Mouse (Mus musculus) urinary bladder, postnatal 36 days (tissue): Measurements from ENCODE around the gene Gpr176.

Source experiments
- DNase-seq, 2 experiments: peaks; one replicate each; pipeline ENCODE4 v3.0.0; 2022; ENCODE audit warnings: low spot score in 2 of 2, mixed read lengths in 1 of 2

The Gpr176 gene

DNA sequence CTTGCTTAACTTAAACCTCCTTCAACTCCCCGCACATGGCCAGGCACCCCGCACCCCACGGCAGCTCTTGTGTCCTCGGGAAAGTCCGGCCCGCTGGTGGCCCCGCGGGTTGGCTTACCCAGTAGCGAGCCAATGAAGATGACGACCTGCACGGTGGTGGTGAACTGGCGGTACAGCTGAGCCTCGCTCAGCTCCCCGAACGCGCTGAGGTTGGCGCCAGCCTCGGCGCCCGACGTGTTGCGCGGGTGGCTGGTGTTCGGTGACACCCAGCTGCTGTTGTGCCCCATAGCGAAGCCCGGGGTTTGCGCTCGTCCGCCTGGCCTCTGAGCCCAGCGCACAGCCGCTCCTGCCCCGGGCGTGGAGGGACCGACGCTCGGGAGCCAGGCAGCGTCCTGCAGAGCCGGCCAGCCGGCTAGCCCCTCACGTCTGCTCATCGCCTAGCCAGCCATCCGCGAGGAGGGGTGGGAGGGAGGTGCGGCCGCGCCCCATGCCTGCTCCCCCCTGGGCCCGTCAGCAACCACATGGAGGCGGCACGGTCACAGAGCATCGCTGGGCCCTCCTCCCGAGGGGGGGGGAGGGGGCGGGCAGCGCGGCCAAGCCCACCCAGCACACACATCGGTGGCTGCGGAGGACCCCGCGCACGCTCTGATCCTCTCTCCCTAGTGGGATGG lies at the start of gene Gpr176:
Gene Gpr176, minus strand, starts transcription at position 519 of the 671 bp plus-strand sequence.
- peak; percentile 3 to 9 for DNase-seq

DNA sequence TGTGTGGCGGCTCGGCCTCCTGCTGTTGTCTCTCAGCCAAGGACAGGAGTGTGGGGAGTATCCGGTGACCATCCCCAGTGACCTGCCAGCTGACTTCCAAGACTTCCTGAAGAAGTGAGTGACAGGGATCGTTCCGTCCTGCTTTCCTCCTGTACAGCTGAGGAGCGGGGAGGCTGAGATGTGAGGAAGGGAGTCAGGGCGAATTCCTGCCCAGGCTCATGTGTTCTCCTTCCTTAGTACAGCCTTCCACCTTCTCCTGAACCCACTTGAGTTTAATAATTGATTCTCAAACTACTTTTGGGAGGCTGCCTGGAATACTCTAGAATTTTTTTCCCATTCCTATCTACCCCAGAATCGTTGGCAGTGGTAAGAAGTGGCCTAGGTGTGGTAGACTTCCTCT lies 49.2 kb upstream of the Gpr176 start:
- DNase-seq, result no peak

DNA sequence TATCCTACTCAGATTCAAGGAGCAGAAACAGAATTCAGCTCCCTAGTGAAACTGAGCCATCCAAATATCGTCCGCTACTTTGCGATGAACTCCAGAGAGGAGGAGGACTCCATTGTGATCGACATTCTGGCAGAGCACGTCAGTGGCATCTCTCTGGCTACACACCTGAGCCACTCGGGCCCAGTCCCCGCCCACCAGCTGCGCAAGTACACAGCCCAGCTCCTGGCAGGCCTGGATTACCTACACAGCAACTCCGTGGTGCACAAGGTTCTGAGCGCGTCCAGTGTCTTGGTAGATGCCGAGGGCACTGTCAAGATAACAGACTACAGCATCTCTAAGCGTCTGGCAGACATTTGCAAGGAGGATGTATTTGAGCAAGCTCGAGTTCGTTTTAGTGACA lies 48.7 kb upstream of the Gpr176 start:
- no peak for DNase-seq

DNA sequence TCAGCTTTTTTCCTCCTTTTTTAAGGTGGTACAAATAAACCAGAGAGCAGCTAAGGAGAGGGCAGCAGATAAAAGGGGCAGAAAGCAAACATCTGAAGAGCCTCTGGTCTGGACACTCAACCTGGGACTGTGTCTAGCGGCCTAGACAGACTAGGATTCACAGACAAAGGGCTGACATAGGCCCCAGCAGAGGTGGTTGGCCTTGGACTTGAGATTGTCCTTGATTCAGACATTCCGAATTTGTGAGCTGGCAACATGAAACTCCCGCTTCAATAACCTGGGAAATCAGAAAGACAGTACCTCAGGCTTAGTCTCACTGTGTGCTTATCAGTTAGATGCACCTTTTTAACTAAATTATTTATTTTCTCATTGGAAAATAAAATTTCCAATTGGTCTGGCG lies 44.9 kb upstream of the Gpr176 start:
- no peak for DNase-seq

DNA sequence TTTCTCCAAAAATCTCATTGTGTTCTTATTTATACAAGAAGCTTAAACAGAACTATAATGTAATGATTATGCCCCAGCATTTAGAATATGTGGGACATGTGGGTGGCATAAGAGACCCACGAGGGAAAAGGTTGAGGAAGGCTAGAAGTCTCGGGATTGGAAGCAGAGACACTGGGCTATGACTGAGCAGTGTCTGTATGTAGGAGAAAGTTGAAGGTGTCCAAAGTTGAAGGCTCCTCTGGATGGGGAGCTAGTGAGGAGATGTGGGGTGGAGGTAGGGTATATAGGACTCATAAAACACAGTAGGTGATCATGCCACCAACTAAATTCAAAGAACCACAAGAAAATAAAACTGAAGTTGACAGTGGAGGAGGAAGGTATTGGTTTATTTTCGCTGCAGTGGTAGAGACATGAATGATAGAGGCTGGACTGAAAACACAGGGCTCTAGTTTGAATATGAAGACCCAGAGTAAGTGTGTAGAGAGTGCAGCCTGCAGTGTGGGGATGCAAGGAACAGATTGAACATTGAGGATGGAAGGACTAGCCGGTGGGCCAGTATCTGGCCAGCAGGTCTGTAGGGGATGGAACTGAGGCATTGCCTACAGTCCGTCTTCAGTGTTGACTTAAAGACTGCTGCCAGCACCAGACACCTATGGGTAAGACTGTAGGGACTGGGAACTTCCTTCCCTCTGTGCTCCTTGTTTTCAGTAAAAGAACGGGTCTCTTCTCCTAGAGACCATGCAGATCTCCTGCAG lies 42.6 kb upstream of the Gpr176 start:
- DNase-seq, result no peak

DNA sequence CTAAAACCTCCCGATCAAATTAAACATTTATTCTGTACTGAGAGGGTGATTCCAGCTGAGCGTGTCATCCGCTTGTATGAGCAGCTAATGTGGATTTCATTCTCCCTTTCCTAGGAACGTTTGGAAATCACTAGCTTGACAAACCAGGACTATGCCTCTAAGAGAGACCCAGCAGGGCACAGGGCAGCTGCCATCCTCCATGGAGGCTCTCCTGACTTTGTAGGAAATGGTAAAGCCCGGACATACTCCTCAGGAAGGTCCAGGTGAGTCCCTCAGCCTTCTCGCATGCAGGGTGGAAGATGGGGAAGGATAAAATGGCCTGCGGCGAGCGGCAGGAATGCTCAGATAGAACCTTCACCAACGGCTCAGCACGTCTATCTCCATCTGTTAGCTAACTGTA lies 39.6 kb upstream of the Gpr176 start:
- no peak for DNase-seq

DNA sequence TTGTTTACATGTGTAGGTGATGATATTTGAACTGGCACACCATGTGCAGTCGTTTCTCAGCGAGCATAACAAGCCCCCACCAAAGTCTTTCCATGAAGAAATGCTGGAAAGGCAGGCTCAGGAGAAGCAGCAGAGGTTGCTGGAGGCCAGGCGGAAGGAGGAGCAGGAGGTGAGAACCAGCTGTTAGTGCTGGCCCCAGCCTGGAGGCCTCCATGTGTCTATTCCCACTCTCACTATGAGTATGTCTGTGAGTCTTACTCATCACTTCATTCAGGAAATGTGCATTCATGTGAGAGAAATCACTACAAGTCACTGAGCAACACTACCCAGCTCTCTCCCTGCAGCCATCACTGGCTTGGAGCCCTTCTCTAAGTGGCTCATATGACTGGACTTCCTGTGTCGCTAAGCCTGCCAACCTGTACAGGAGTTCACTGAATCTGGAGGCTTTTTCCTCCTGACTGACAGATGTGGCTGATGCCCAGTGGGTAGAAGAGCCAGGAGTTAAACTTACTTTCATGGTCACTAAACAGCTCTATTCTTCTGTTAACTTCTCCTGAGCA lies 35.2 kb upstream of the Gpr176 start:
- no peak for DNase-seq

DNA sequence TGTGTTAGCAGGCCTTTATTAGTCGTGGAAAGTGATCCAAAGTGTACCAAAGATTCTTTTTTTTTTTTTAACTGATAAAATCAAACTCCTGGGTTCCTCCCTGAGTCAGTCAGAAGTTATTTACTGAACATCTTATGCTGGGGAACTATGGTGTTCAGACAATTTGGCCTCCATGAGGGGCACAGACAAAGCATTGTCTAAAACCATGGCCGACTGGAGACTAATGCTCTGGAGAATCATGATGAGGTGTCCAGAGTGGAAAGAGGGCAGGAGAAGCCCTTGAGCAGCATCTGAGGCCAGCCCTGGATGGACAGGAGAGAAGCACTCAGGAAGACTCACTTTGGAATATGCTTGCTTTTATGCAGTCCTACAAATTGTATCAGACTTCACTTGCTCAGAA lies 33.6 kb upstream of the Gpr176 start:
- DNase-seq, result no peak

DNA sequence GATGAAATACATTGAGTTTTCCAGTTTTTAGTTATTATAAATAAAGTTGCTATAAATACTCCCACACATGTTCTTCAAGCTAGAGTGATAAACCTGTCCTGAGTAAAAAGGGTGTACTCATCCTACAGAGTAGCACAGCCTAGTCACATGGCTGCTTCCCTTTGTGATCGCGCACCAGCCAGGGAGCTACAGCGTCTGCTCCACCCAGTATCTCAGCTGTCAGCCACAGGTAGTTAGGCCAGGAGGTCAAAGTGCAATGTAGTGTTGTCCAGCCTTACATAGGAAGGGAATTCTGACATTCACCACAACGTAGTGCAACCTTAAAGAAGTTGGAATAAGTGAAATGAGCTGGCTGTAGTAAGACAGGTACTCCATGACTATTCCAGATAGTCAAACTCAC lies 32.3 kb upstream of the Gpr176 start:
- DNase-seq, result no peak

DNA sequence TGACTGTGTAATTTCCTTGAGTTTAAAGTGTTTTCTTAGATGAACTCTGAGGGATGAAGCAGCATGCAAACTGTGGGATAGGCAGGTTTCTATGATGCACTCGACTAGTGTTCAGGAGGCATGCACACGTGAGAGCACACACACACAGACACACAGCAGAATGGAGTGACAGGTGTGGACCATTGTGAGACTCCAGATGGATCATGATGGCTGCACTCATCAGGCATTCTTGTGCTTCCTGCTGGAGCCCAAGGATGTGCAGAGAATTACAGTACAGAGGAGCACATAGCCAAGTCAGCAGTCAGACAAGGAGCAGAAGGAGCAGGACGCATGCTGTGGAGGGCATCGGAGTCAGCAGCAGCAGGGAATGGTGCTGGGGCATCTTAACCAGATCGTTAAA lies 31.1 kb upstream of the Gpr176 start:
- no peak for DNase-seq

DNA sequence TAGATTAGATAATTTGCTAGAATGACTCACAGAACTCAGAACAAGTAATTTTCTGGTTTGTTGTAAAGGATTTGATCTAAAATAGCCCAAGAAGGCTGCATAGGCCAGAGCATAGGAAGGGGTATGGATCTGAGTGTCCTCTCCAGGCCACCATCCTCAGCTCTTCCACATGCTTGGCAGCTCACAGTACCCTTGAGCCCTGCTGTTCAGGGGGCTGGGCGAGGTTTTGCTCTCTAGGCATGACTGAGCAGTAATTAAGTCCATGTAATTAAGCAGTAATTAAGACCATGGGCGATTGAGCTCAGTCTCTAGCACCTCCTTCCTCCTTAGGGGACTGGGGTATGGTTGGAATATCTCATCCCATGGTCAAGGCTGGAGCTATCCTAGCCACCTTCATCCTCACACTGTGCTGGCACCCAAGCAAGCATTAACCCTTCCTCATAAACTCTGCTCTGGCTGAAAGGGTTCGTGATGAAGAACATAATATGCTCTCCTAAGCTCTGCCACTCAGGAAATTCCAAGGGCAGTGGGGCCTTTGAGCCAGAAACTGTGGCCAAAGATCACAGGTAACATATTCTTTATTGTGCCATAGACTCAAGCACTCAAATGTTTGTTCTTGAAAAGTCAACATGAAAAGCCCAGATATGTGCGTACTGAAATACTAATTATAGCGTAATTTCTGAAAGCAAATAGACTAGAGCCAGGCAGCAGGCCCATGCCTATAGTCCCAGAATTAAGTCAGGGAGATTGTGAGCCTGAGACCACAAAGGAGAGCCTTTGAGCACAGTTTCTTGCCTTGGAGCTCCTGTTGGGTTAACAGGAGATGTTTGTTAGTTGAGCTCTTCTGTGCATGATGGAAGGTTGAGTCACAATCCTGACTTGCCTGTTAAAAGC lies 28.9 kb upstream of the Gpr176 start:
- DNase-seq, result peak in 1 of 2 experiments; percentile 8

DNA sequence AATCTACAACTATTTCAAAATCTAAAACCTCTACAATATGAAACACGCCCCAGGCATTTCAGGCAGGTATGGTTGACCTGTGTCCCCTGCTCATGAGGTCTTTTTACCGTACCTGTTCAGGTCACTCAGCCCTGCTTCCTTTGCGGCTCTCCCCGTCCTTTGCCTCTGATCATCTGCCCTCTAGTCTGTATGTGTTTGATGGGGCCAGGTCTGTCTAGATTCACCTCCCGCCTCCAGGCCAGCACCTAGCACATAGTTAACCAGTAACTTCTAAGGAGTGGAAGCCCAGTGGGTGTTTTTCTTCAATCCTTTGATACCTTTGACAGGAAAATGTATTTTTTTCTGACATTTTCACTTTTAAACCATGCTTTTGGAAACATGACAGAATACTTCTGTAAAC lies 26.5 kb upstream of the Gpr176 start:
- DNase-seq, result no peak

DNA sequence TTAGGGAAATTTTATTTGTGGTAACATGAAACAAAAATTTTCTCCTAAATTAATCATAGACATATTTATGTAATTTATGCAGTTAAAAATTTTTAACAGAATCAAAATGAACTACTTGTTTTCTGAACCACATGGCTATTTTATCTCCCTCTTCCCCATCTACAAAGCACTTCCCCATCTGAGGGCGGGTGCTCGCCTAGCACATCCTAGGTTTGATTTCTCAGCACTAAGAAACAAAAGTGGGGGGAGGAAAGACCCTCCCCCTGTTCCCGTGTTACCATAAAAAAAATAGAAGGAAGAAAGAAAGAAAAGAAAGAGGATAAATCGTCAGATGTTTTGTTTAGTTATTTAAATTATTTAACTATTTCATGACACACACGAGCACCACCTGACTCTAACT lies 18.0 kb upstream of the Gpr176 start:
- DNase-seq, result no peak

DNA sequence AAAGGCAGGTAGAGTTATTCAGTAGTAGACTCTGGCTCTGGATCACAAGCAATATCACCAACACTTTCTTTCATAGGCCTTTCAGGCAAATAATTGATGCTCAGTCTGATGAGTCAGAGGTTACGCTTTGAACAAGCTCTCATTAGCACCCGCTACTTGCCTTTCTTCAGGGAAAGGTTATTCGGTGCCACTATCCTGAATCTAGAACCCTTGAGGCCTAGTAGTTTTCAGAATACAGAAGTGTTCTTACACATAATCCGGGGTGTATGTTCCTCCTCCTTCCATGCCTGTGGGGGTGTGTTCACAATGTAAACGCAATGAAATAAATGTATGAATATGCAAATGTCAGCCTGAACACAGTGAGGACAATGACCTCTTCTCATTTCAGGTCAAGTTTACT lies 16.9 kb upstream of the Gpr176 start:
- no peak for DNase-seq

DNA sequence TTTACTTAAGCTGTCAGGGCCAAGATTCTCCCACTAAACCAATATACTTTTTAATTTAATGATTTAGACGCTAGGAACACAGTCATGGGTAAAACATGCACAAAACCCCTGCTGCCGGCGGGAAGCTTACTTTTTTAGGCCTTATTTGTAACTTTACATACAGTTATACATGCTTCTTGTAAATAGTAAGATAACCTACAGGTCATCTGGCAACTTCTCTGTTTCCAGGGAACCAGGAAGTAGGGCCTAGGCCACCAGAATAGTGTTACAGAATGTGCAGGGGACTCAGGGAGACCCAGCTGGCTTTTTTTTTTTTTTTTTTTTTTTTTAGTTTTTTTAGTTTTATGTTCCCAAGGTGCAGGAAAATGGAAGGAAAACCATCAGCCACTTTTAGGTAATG lies 16.4 kb upstream of the Gpr176 start:
- DNase-seq, result no peak

DNA sequence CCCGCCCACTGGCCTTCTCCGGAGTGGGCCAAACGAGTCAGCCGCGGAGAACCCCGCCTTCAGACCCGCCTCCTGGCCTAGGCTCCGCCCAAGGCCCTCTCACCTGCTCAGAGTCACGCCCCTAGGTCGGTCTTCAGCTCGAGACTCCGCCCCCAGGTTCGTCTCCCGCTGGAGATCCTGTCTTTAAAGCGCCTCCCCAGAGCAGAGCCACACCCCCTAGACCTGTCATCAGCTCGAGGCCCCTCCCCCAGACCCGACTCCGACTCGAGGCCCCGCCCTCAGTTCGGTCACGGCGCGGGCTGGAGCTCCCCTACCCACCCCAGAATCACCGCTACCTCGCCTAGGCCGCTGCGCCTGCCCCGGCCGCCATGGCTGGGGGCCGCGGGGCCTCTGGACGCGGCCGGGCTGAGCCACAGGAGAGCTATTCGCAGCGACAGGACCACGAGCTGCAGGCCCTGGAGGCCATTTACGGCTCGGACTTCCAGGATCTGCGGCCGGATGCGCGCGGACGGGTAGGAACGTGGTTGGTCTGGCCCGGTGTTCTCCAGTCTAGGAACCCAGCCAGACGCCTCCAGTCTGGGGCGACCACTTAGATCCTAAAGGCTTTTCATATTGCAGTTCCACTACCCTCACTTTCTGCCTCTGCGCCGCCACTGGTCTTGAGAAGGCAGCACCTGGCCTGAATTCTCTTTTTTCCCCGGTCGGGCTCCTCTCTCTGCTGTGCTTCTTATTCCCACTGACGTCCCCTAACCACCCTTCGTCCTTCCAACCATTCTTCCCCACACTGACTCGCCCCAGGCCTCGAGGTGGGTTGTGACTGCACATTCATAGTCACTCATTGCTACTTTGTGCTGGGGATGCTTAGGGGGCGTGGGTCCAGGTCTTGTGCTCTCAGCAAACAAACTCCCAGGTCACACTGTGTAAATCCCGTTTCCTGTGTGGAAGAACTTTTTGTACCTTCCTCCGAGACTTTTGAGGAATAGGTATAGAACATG lies 15.4 kb upstream of the Gpr176 start, which contains the start of gene Eif2ak4:
Gene Eif2ak4, plus strand, starts transcription at position 278 of the 995 bp plus-strand sequence.
- peak; percentile 98 to 99 for DNase-seq

DNA sequence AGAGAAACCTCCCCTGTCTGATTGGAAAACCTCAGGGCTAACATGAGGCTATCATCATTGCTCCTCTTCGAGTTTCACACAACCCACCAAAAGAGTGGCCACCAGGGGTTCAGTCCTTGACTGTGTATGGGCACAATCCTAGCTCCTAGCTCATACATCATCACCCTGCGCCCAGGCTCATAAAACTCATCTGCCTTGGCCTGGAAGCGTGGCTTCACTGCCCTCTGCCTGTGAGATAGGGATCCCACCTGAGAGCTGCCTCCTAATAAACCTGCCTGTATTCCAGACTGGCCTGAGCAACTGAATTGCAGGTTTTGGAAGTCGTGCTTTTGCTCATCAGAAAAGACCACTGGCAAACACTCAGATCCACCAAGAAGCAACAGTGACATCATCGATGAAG lies 10.2 kb upstream of the Gpr176 start:
- no peak for DNase-seq

DNA sequence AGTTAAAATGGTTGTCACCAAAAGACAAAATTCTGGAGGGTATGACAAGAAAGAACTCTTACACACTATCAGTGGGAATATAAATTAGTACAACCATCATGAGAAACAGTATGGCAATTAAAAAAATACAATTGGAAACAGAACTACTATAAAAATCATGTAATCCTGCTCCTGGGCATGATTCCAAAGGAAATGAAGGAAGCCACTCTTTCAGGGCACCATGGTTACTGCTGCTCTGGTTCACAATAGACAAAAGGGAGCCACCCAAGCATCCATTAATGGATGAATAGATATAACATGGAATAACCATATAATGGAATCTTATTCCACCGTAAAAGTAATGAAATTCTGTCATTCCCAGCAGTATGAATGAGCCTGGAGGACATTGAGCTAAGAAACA lies 6.5 kb upstream of the Gpr176 start:
- no peak for DNase-seq

DNA sequence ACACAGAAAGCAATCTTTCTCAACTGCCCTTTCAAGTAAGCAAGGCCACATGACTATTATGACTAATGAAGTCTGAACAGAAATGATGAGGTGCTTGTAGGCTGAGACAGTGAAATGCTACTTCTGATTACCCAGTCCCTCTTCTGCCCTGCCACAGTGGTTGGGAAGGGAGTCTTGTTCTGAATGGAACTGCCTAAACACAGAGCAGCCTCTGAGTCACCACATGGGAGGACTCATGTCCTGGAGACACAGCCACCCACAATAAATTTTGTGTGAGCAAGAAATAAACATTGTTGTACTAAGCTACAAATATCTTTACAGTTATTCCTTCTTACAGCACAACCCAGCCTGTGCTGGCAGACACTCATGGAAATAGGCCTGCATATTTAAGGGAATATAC lies 2.7 kb upstream of the Gpr176 start:
- DNase-seq, result no peak

DNA sequence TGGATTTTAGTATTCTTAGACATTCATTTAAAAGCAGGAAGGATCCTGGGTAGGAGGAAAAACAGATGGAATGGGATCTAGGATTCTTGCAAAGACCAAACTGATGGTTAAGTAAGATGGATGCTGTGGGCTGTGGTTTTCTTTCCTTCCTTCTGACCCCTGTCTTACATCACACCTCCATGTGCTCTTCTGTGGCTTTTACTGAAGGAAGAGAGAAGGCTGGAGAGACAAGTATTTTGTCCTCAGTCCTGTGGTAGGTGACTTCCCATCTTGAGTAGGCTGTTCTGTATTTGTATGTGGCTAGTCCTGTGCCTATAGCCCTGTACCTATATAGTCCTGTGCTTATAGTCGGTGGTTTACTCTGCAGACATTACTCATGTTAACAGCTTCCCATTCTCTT lies 2.3 kb upstream of the Gpr176 start:
- no peak for DNase-seq
